Mouse (Mus musculus) liver, embryonic 12.5 days (tissue): ENCODE measurements around the gene Rbpms2. TPM values are rescaled to one million over a fixed set of nuclear protein-coding genes. Genes with fewer than 3 reads are reported as not detected.

Experiments
- ATAC-seq: fragments of 200-750 bp; cut with Nextera tagmentation; 2 replicates; pipeline ENCODE4 v1.8.0; 2017; ENCODE audit warnings: moderate number of reproducible peaks, mild to moderate bottlenecking, moderate library complexity
- H3K27ac ChIP-seq: fragments of 300-500 bp; sonication (generic); 2 replicates; pipeline ENCODE4 v1.5.1; 2016; ENCODE audit warnings: mild to moderate bottlenecking
- H3K27me3 ChIP-seq: fragments of 300-500 bp; sonication (generic); replicated peaks from 2 replicates; pipeline ENCODE4 v1.6.1; 2016; ENCODE audit warnings: mild to moderate bottlenecking, moderate library complexity
- H3K36me3 ChIP-seq: fragments of 300-500 bp; sonication (generic); 2 replicates; pipeline ENCODE4 v1.6.1; 2016; ENCODE audit warnings: mild to moderate bottlenecking, moderate library complexity
- H3K4me1 ChIP-seq: fragments of 300-500 bp; sonication (generic); 2 replicates; pipeline ENCODE4 v1.6.1; 2016
- H3K4me2 ChIP-seq: fragments of 300-500 bp; sonication (generic); 2 replicates; pipeline ENCODE4 v1.6.1; 2016; ENCODE audit warnings: mild to moderate bottlenecking, moderate library complexity
- H3K4me3 ChIP-seq: fragments of 300-500 bp; sonication (generic); 2 replicates; pipeline ENCODE4 v1.5.1; 2016; ENCODE audit warnings: mild to moderate bottlenecking, moderate library complexity
- H3K9ac ChIP-seq: fragments of 300-500 bp; sonication (generic); 2 replicates; pipeline ENCODE4 v1.6.1; 2016; ENCODE audit warnings: mild to moderate bottlenecking, moderate library complexity
- H3K9me3 ChIP-seq: fragments of 300-500 bp; sonication (generic); replicated peaks from 2 replicates; pipeline ENCODE4 v1.6.1; 2016; ENCODE audit warnings: mild to moderate bottlenecking, moderate library complexity
- WGBS: fragments of 180-500 bp; shearing (Covaris S2); methylation state at CpG from one replicate; pipeline ENCODE4 v1.1.7; 2016; ENCODE audit not compliant: insufficient replicate concordance; 5-methylcytosine and 5-hydroxymethylcytosine counted together
- polyA plus RNA-seq: library from polyadenylated mRNA; unstranded; fragments of >200 nt; fragmentation: Nextera tagmentation; extraction: Ambion mirVana; gene quantifications from 2 replicates; pipeline ENCODE4 v1.2.1, GENCODE M21; 2016

Gene Rbpms2
- polyA plus RNA-seq, 1 experiment from 2014 or later: 19.3 TPM

- H3K4me1 ChIP-seq: peaks cover 5% of the 10 kb centered on the region; the same call in 1 of the 2 replicates
- H3K4me2 ChIP-seq: no peak overlapping the region
Observed at GRCm38 (mm10) chr9:65666042-65666441, 36.6 kb downstream of the Rbpms2 start.

GRCm38 (mm10) chr9:65667701-65668100 is 38.3 kb downstream of the Rbpms2 start, which contains the start of gene Oaz2:
Gene Oaz2, plus strand, starts transcription at chr9:65668001.
- Histone ChIP-seq H3K9me3 (no peaks in the 10 kb centered on the region), H3K9ac (no peak within 1 kb of the TSS), H3K4me1 (peaks cover 13% of the 10 kb centered on the region), H3K36me3 (no peaks in the 10 kb centered on the region), H3K4me3 (no peak within 1 kb of the TSS), H3K4me2 (no peak within 1 kb of the TSS), H3K27me3 (no peaks in the 10 kb centered on the region), H3K27ac (no peak within 1 kb of the TSS)
- ATAC-seq: no peak
- 83% methylated on average over 8 of the region's 8 CpGs for WGBS

More at GRCm38 (mm10) chr9:65666042-65666441, 36.6 kb downstream of the Rbpms2 start:
- WGBS: 17% methylated on average over 5 of the region's 5 CpGs
- H3K27me3 ChIP-seq: no peaks in the 10 kb centered on the region
- no peak overlapping the region for H3K9ac ChIP-seq
- no peaks in the 10 kb centered on the region for H3K9me3 ChIP-seq
- H3K36me3 ChIP-seq: no peaks in the 10 kb centered on the region
- no peak overlapping the region for H3K4me3 ChIP-seq
- ATAC-seq: 0 out of 2 replicates have a peak, but pooled peaks have one; percentile 30
- H3K27ac ChIP-seq: no peak overlapping the region

- peak overlapping the region; percentile 13; the same call in 1 of the 2 replicates for H3K27ac ChIP-seq
- ATAC-seq: no peak
- no peaks in the 10 kb centered on the region for H3K9me3 ChIP-seq
- no peaks in the 10 kb centered on the region for H3K27me3 ChIP-seq
- peaks cover 17% of the 10 kb centered on the region for H3K4me1 ChIP-seq
- peak overlapping the region; percentile 7; the same call in 1 of the 2 replicates for H3K4me2 ChIP-seq
- WGBS: 48% methylated on average over 9 of the region's 9 CpGs
- no peaks in the 10 kb centered on the region for H3K36me3 ChIP-seq
- H3K4me3 ChIP-seq: no peak overlapping the region
- no peak overlapping the region for H3K9ac ChIP-seq
Observed at GRCm38 (mm10) chr9:65671431-65671931, 42.0 kb downstream of the Rbpms2 start.

- Histone ChIP-seq H3K4me1 (peaks cover 30% of the 10 kb centered on the region), H3K4me3 (no peak overlapping the region), H3K9ac (no peak overlapping the region), H3K27me3 (no peaks in the 10 kb centered on the region), H3K27ac (no peak overlapping the region), H3K4me2 (no peak overlapping the region), H3K36me3 (no peaks in the 10 kb centered on the region), H3K9me3 (no peaks in the 10 kb centered on the region)
- no peak for ATAC-seq
- WGBS: 72% methylated on average over 11 of the region's 11 CpGs
Observed at GRCm38 (mm10) chr9:65672996-65673395, 43.5 kb downstream of the Rbpms2 start.

GRCm38 (mm10) chr9:65675461-65676357 is 46.3 kb downstream of the Rbpms2 start:
- ATAC-seq: peak; percentile 49
- H3K36me3 ChIP-seq: no peaks in the 10 kb centered on the region
- H3K27me3 ChIP-seq: no peaks in the 10 kb centered on the region
- H3K4me2 ChIP-seq: peak overlapping the region; percentile 89
- WGBS: 40% methylated on average over 8 of the region's 8 CpGs
- peaks cover 57% of the 10 kb centered on the region for H3K4me1 ChIP-seq
- no peaks in the 10 kb centered on the region for H3K9me3 ChIP-seq
- H3K9ac ChIP-seq: peak overlapping the region; percentile 90
- peak overlapping the region; percentile 66 for H3K27ac ChIP-seq
- H3K4me3 ChIP-seq: peak overlapping the region; percentile 74

- H3K4me1 ChIP-seq: peaks cover 60% of the 10 kb centered on the region
- no peaks in the 10 kb centered on the region for H3K9me3 ChIP-seq
- H3K4me2 ChIP-seq: peak overlapping the region; percentile 89
- H3K9ac ChIP-seq: peak overlapping the region; percentile 90
- H3K36me3 ChIP-seq: no peaks in the 10 kb centered on the region
- H3K4me3 ChIP-seq: peak overlapping the region; percentile 74
- H3K27me3 ChIP-seq: no peaks in the 10 kb centered on the region
- 1% methylated on average over 33 of the region's 51 CpGs for WGBS
- peak; percentile 98 for ATAC-seq
- peak overlapping the region; percentile 68 for H3K27ac ChIP-seq
Observed at GRCm38 (mm10) chr9:65676358-65677118, 47.1 kb downstream of the Rbpms2 start.

GRCm38 (mm10) chr9:65677119-65677462 is 47.6 kb downstream of the Rbpms2 start:
- Histone ChIP-seq H3K27me3 (no peaks in the 10 kb centered on the region), H3K36me3 (no peaks in the 10 kb centered on the region), H3K4me2 (peak overlapping the region; percentile 89), H3K4me1 (peaks cover 59% of the 10 kb centered on the region), H3K9me3 (no peaks in the 10 kb centered on the region), H3K4me3 (peak overlapping the region; percentile 74), H3K27ac (no peak overlapping the region), H3K9ac (peak overlapping the region; percentile 90)
- no peak for ATAC-seq
- 27% methylated on average over 3 of the region's 3 CpGs for WGBS

DNA sequence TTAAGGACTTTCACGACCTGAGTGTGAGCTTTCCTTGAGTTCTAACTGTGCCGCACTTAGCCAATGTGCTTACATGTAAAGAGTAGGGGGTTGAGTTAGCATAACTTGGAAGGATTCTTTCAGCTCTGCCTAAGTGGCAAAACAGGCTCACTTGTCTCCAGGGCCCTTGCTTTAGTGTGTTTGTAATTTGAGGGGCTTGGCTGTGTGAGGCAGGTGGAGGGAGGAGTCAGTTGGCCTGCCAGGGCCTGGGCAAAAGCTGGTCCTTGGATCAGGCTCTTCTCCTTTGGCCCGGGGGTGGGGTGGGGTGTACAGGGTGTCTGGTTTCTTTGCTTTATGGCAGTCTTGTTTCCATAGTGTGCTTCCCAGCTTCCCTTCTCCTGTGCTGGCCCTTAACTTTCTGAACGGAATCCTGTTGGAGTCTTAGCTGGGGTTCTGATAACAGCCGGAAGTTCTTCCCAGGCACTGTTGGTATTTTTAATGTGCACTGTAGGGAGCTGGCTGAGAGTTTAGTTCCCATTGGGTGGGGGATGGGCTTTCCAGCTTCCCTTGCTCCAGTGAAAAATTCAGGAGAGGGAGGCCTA is 49.8 kb downstream of the Rbpms2 start:
- Histone ChIP-seq H3K27ac (peak overlapping the region; percentile 46; the same call in 1 of the 2 replicates), H3K36me3 (no peaks in the 10 kb centered on the region), H3K27me3 (no peaks in the 10 kb centered on the region), H3K9me3 (no peaks in the 10 kb centered on the region), H3K4me2 (peak overlapping the region; percentile 89), H3K9ac (no peak overlapping the region), H3K4me1 (peaks cover 77% of the 10 kb centered on the region), H3K4me3 (0 out of 2 replicates have a peak overlapping the region, but pooled peaks have one; percentile 2)
- WGBS: 61% methylated on average over 5 of the region's 5 CpGs
- ATAC-seq: no peak

GRCm38 (mm10) chr9:65680938-65681633 is 51.6 kb downstream of the Rbpms2 start:
- 62% methylated on average over 4 of the region's 4 CpGs for WGBS
- Histone ChIP-seq H3K4me2 (no peak overlapping the region), H3K9me3 (no peaks in the 10 kb centered on the region), H3K27ac (no peak overlapping the region), H3K36me3 (peaks cover 6% of the 10 kb centered on the region), H3K27me3 (no peaks in the 10 kb centered on the region), H3K9ac (no peak overlapping the region), H3K4me3 (no peak overlapping the region), H3K4me1 (peaks cover 86% of the 10 kb centered on the region)
- no peak for ATAC-seq

GRCm38 (mm10) chr9:65681634-65681940 is 52.1 kb downstream of the Rbpms2 start:
- ATAC-seq: no peak
- Histone ChIP-seq H3K27me3 (no peaks in the 10 kb centered on the region), H3K9me3 (no peaks in the 10 kb centered on the region), H3K9ac (no peak overlapping the region), H3K4me2 (no peak overlapping the region), H3K36me3 (peaks cover 11% of the 10 kb centered on the region), H3K27ac (no peak overlapping the region), H3K4me3 (no peak overlapping the region), H3K4me1 (peaks cover 90% of the 10 kb centered on the region)
- 73% methylated on average over 2 of the region's 2 CpGs for WGBS

DNA sequence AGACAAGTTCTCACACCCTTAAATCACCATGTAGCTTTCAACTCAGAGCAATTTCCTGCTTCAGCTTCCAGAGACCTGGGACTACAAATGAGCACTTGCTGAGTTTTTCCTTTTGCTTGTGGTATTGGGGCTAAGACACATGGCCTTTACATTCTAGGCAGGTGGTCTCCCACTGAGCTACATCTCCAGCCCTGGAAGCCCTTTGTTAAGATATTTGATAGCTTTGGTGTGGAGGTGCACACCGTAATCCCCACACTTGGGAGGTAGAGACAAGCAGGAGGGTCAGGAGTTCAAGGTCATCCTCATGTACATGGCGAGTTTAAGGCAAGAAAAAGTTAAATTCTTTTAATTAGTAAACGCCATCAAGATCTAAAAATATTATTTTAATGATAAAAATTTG is 52.7 kb downstream of the Rbpms2 start:
- peaks cover 85% of the 10 kb centered on the region for H3K4me1 ChIP-seq
- H3K36me3 ChIP-seq: peaks cover 17% of the 10 kb centered on the region
- no peak for ATAC-seq
- H3K27ac ChIP-seq: no peak overlapping the region
- 70% methylated on average over 3 of the region's 3 CpGs for WGBS
- no peaks in the 10 kb centered on the region for H3K9me3 ChIP-seq
- no peak overlapping the region for H3K4me2 ChIP-seq
- H3K27me3 ChIP-seq: no peaks in the 10 kb centered on the region
- no peak overlapping the region for H3K9ac ChIP-seq
- H3K4me3 ChIP-seq: no peak overlapping the region
